Mouse (Mus musculus) bone marrow, adult 2 months (tissue): ENCODE measurements around the gene Dcaf1.

Source experiments
- CTCF ChIP-seq: fragments of 200-500 bp; IDR thresholded peaks from 2 replicates; pipeline ENCODE4 v1.5.1; 2011; ENCODE audit warnings: low read length, control low read depth; ENCODE audit not compliant: control insufficient read depth, insufficient read depth
- POLR2A ChIP-seq: fragments of 200-500 bp; IDR thresholded peaks from 2 replicates; pipeline ENCODE4 v1.6.1; 2011; ENCODE audit warnings: low read depth, mild to moderate bottlenecking, control low read depth, low read length, borderline replicate concordance; ENCODE audit not compliant: control insufficient read depth

- TF ChIP-seq CTCF (no peak), POLR2A (no peak)
These were observed 84.9 kb downstream of the Dcaf1 start for GRCm38 (mm10) chr9:106906597-106906996.
